24 mouse cellular contexts compared by ENCODE assay signal in genomic region chr4:116700964-116701363, GRCm38 (mm10). TPM values are rescaled to one million over a fixed set of nuclear protein-coding genes. Genes with fewer than 3 reads are reported as not detected.
A peak's percentile ranks its signal among the peaks of the same experiment; 100 is the strongest.
DNase-seq lines count a peak whose midpoint lies in the region; ATAC-seq and TF ChIP-seq lines count a peak whose summit lies in the region.
"Had no signal": no experiment of that assay in that cellular context is flagged by ENCODE, and none has a peak within 500 bp of the region (broad histone marks: within the 10 kb centered on the region; RNA-seq: fewer than 3 reads in every experiment).

No protein-coding gene starts in this region.

- H3K9me3 ChIP-seq in kidney, embryonic 16.5 days (ENCODE audit: low read length): no peaks in the 10 kb centered on the region
- no peaks in the 10 kb centered on the region for H3K9me3 ChIP-seq in ES-Bruce4 (replicated peaks; ENCODE audit: control insufficient read depth, insufficient read depth, low read length, poor library complexity, severe bottlenecking)
- no peaks in the 10 kb centered on the region for H3K9me3 ChIP-seq in stomach, postnatal 0 days (ENCODE audit: control insufficient read depth, low read length)
- H3K9me3 ChIP-seq: embryonic facial prominence, embryonic 15.5 days; forebrain, embryonic 10.5 days; G1E; heart, embryonic 15.5 days; hindbrain, embryonic 13.5 days had no signal

- no peak for DNase-seq in kidney, adult 2 months
- peak; percentile 33 for DNase-seq in ZHBTc4 (ENCODE audit: low read depth, low spot score)
- no peak for DNase-seq in stomach, postnatal 0 days (ENCODE audit: low spot score)
- DNase-seq in retina, embryonic 14.5 days (ENCODE audit: low spot score): no peak
- no peak for DNase-seq in left cerebral cortex, adult 18-20 months (ENCODE audit: low spot score in 2 of 2)
- DNase-seq: adrenal gland, adult 8-10 months; cerebellum, adult 11 months; cerebellum, adult 8-10 months; cerebellum, postnatal 14 days; embryo, embryonic 11 days; gastrocnemius, postnatal 14 days; heart, adult 2 months; heart, postnatal 14 days had no signal

- TF ChIP-seq CTCF in kidney, adult 2 months (conservative IDR thresholded peaks at IDR 0.05; ENCODE audit: insufficient read depth, insufficient read length, low read depth, low read length): no peak
- TF ChIP-seq CTCF in ES-Bruce4 (IDR thresholded peaks at IDR 0.05; ENCODE audit: low read depth, low read length): no peak
- no peak for TF ChIP-seq CTCF in stomach, postnatal 0 days (IDR thresholded peaks at IDR 0.05; ENCODE audit: low read depth)

- TF ChIP-seq EP300 in ES-Bruce4 (IDR thresholded peaks at IDR 0.05; ENCODE audit: insufficient read depth, low read depth, low read length): no peak
- no peak for TF ChIP-seq EP300 in stomach, postnatal 0 days (optimal IDR thresholded peaks at IDR 0.05)

- TF ChIP-seq POLR2A in kidney, adult 2 months (IDR thresholded peaks at IDR 0.05; ENCODE audit: low read depth, low read length): no peak
- TF ChIP-seq POLR2A in ES-Bruce4 (IDR thresholded peaks at IDR 0.05; ENCODE audit: insufficient read depth, low read length): no peak

- no peak overlapping the region for H3K9ac ChIP-seq in kidney, embryonic 16.5 days (replicated peaks; ENCODE audit: low read length)
- H3K9ac ChIP-seq in ES-Bruce4 (ENCODE audit: low read depth, poor library complexity, severe bottlenecking): no peak overlapping the region
- no peak overlapping the region for H3K9ac ChIP-seq in stomach, postnatal 0 days (ENCODE audit: low read length)
- H3K9ac ChIP-seq: embryonic facial prominence, embryonic 15.5 days; heart, embryonic 15.5 days; hindbrain, embryonic 13.5 days had no signal

- whole genome bisulfite sequencing in kidney, adult 2 months: 67% methylated on average over 1 of the region's 1 CpGs
- WGBS in kidney, embryonic 16.5 days: 67% methylated on average over 1 of the region's 1 CpGs
- WGBS in stomach, postnatal 0 days: 83% methylated on average over 1 of the region's 1 CpGs

- no peaks in the 10 kb centered on the region for H3K27me3 ChIP-seq in kidney, adult 2 months (replicated peaks; ENCODE audit: control insufficient read depth, insufficient read depth, low read length)
- no peaks in the 10 kb centered on the region for H3K27me3 ChIP-seq in kidney, embryonic 16.5 days (ENCODE audit: insufficient read depth, low read length)
- H3K27me3 ChIP-seq in ES-Bruce4 (ENCODE audit: control insufficient read depth, insufficient read depth, low read length, poor library complexity, severe bottlenecking): no peaks in the 10 kb centered on the region
- no peaks in the 10 kb centered on the region for H3K27me3 ChIP-seq in stomach, postnatal 0 days (ENCODE audit: control insufficient read depth, insufficient read depth, low read length)
- H3K27me3 ChIP-seq: embryonic facial prominence, embryonic 15.5 days; heart, embryonic 15.5 days; hindbrain, embryonic 13.5 days; Patski had no signal

- H3K4me1 ChIP-seq in kidney, adult 2 months (ENCODE audit: control insufficient read depth, insufficient read depth, low read length): peaks cover 4% of the 10 kb centered on the region; the same call in 1 of the 2 replicates
- H3K4me1 ChIP-seq in kidney, embryonic 16.5 days (ENCODE audit: insufficient read depth, low read length): no peaks in the 10 kb centered on the region
- H3K4me1 ChIP-seq in ES-Bruce4 (ENCODE audit: control insufficient read depth, insufficient read depth, low read length): no peaks in the 10 kb centered on the region
- no peaks in the 10 kb centered on the region for H3K4me1 ChIP-seq in stomach, postnatal 0 days (replicated peaks; ENCODE audit: control insufficient read depth, insufficient read depth)
- H3K4me1 ChIP-seq: embryonic facial prominence, embryonic 15.5 days; forebrain, embryonic 10.5 days; hindbrain, embryonic 13.5 days had no signal

- no peak overlapping the region for H3K4me2 ChIP-seq in kidney, embryonic 16.5 days (replicated peaks; ENCODE audit: low read depth, low read length)
- H3K4me2 ChIP-seq in stomach, postnatal 0 days (replicated peaks; ENCODE audit: low read depth): no peak overlapping the region
- H3K4me2 ChIP-seq: embryonic facial prominence, embryonic 15.5 days; heart, embryonic 11.5 days; heart, embryonic 15.5 days; hindbrain, embryonic 13.5 days had no signal

- no peak overlapping the region for H3K4me3 ChIP-seq in kidney, adult 2 months (ENCODE audit: insufficient read depth, low read depth, low read length)
- no peak overlapping the region for H3K4me3 ChIP-seq in kidney, embryonic 16.5 days (ENCODE audit: low read length)
- no peak overlapping the region for H3K4me3 ChIP-seq in ES-Bruce4 (ENCODE audit: low read depth, low read length)
- no peak overlapping the region for H3K4me3 ChIP-seq in stomach, postnatal 0 days (ENCODE audit: low read depth, low read length)
- H3K4me3 ChIP-seq: embryonic facial prominence, embryonic 15.5 days; erythroblast, embryonic 14.5 days; forebrain, embryonic 10.5 days; heart, adult 2 months; heart, embryonic 15.5 days; hindbrain, embryonic 13.5 days had no signal

- peak overlapping the region; percentile 16; the same call in 1 of the 2 replicates for H3K27ac ChIP-seq in kidney, adult 2 months (ENCODE audit: insufficient read depth, low read depth, low read length)
- H3K27ac ChIP-seq in kidney, embryonic 16.5 days (ENCODE audit: low read length): no peak overlapping the region
- peak overlapping the region; percentile 52 for H3K27ac ChIP-seq in ES-Bruce4 (ENCODE audit: insufficient read depth, low read length)
- H3K27ac ChIP-seq in stomach, postnatal 0 days (replicated peaks): no peak overlapping the region
- H3K27ac ChIP-seq: embryonic facial prominence, embryonic 15.5 days; forebrain, embryonic 10.5 days; heart, adult 2 months; heart, embryonic 15.5 days; hindbrain, embryonic 13.5 days had no signal

- ATAC-seq in kidney, embryonic 16.5 days (ENCODE audit: low FRiP score, low TSS enrichment): no peak
- 0 out of 2 replicates have a peak, but pooled peaks have one; percentile 19 for ATAC-seq in stomach, postnatal 0 days (ENCODE audit: low FRiP score, low TSS enrichment)
- ATAC-seq: forebrain, embryonic 16.5 days; Patski had no signal

- peaks cover 20% of the 10 kb centered on the region for H3K36me3 ChIP-seq in kidney, adult 2 months (ENCODE audit: control insufficient read depth, insufficient read depth, low read length)
- peaks cover 49% of the 10 kb centered on the region for H3K36me3 ChIP-seq in kidney, embryonic 16.5 days (ENCODE audit: insufficient read depth, low read length)
- peaks cover 60% of the 10 kb centered on the region for H3K36me3 ChIP-seq in ES-Bruce4 (ENCODE audit: control insufficient read depth, insufficient read depth, low read length, poor library complexity, severe bottlenecking)
- peaks cover 10% of the 10 kb centered on the region; the same call in 1 of the 2 replicates for H3K36me3 ChIP-seq in stomach, postnatal 0 days (ENCODE audit: control insufficient read depth, insufficient read depth, low read length)

RNA-seq across cellular contexts. Expression of gene Mmachc, which starts 7.2 kb away (rescaled TPM):
- 28.8 and 30.3 TPM in 2 replicates for polyA plus RNA-seq in kidney, adult 2 months (2012; rRNA removed)
- 27.0 and 30.6 TPM in 2 replicates for polyA plus RNA-seq in kidney, embryonic 16.5 days (2015; fragmentation: Nextera tagmentation; extraction: Ambion mirVana)
- polyA plus RNA-seq in ES-Bruce4 (2011; ENCODE audit: insufficient read depth, insufficient read length, low read depth, missing spikeins): 35.9 and 36.1 TPM in 2 replicates
- polyA plus RNA-seq in stomach, postnatal 0 days (2015; fragmentation: Nextera tagmentation; extraction: Ambion mirVana): 9.8 and 11.8 TPM in 2 replicates
- total RNA-seq in left cerebral cortex, adult 18-20 months (2021): 10 to 100 TPM; 16.1 to 17.5 TPM

RNA-seq across cellular contexts. Expression of gene Ccdc163, which starts 7.3 kb away (rescaled TPM):
- polyA plus RNA-seq in kidney, adult 2 months (2012; rRNA removed): 29.2 and 34.5 TPM in 2 replicates
- polyA plus RNA-seq in kidney, embryonic 16.5 days (2015; fragmentation: Nextera tagmentation; extraction: Ambion mirVana): 28.8 and 40.2 TPM in 2 replicates
- 45.2 and 49.0 TPM in 2 replicates for polyA plus RNA-seq in ES-Bruce4 (2011; ENCODE audit: insufficient read depth, insufficient read length, low read depth, missing spikeins)
- 9.8 and 11.0 TPM in 2 replicates for polyA plus RNA-seq in stomach, postnatal 0 days (2015; fragmentation: Nextera tagmentation; extraction: Ambion mirVana)
- 1 to 10 TPM; 5.5 to 6.2 TPM for total RNA-seq in left cerebral cortex, adult 18-20 months (2021)

RNA-seq across cellular contexts. Expression of gene Prdx1, which starts 15.6 kb away (rescaled TPM):
- polyA plus RNA-seq in kidney, adult 2 months (2012; rRNA removed): 282 and 478 TPM in 2 replicates
- 1,468 and 1,536 TPM in 2 replicates for polyA plus RNA-seq in kidney, embryonic 16.5 days (2015; fragmentation: Nextera tagmentation; extraction: Ambion mirVana)
- 1,922 and 2,187 TPM in 2 replicates for polyA plus RNA-seq in ES-Bruce4 (2011; ENCODE audit: insufficient read depth, insufficient read length, low read depth, missing spikeins)
- 1,868 and 2,021 TPM in 2 replicates for polyA plus RNA-seq in stomach, postnatal 0 days (2015; fragmentation: Nextera tagmentation; extraction: Ambion mirVana)
- 100 to 1,000 TPM; 145 to 162 TPM for total RNA-seq in left cerebral cortex, adult 18-20 months (2021)

RNA-seq across cellular contexts. Expression of gene Tesk2, which starts 19.8 kb away (rescaled TPM):
- 10.7 and 11.7 TPM in 2 replicates for polyA plus RNA-seq in kidney, adult 2 months (2012; rRNA removed)
- polyA plus RNA-seq in kidney, embryonic 16.5 days (2015; fragmentation: Nextera tagmentation; extraction: Ambion mirVana): 8.2 and 9.2 TPM in 2 replicates
- polyA plus RNA-seq in ES-Bruce4 (2011; ENCODE audit: insufficient read depth, insufficient read length, low read depth, missing spikeins): 20.6 and 21.9 TPM in 2 replicates
- 2.3 and 2.6 TPM in 2 replicates for polyA plus RNA-seq in stomach, postnatal 0 days (2015; fragmentation: Nextera tagmentation; extraction: Ambion mirVana)
- total RNA-seq in left cerebral cortex, adult 18-20 months (2021): 1 to 10 TPM; 3.6 to 4.5 TPM

RNA-seq across cellular contexts. Expression of gene Akr1a1, which starts 49.5 kb away (rescaled TPM):
- polyA plus RNA-seq in kidney, adult 2 months (2012; rRNA removed): 2,926 and 3,067 TPM in 2 replicates
- polyA plus RNA-seq in kidney, embryonic 16.5 days (2015; fragmentation: Nextera tagmentation; extraction: Ambion mirVana): 869 and 947 TPM in 2 replicates
- 280 and 291 TPM in 2 replicates for polyA plus RNA-seq in ES-Bruce4 (2011; ENCODE audit: insufficient read depth, insufficient read length, low read depth, missing spikeins)
- 755 and 765 TPM in 2 replicates for polyA plus RNA-seq in stomach, postnatal 0 days (2015; fragmentation: Nextera tagmentation; extraction: Ambion mirVana)
- 100 to 1,000 TPM; 419 to 426 TPM for total RNA-seq in left cerebral cortex, adult 18-20 months (2021)

Comparison
In these comparisons a context has a peak if more than half of its experiments do, and no peak if none do; other contexts are left out.
1. H3K27ac ChIP-seq: peak in kidney, adult 2 months (single experiment) and ES-Bruce4 (single experiment); none in kidney, embryonic 16.5 days (single experiment) and stomach, postnatal 0 days (single experiment).